Mouse (Mus musculus) cerebellum, adult 18-20 months (tissue): ENCODE results near the gene Fam186b.

Source experiments
- DNase-seq, 2 experiments: peaks; one replicate each; pipeline ENCODE4 v3.0.0; 2021

Gene Fam186b

GRCm38 (mm10) chr15:99295484-99295981 lies at the start of gene Fam186b:
Gene Fam186b, minus strand, starts transcription at chr15:99295888.
- peak; percentile 42 to 58 for DNase-seq

- no peak for DNase-seq
Measured at GRCm38 (mm10) chr15:99344961-99345360, 49.3 kb upstream of the Fam186b start.

- DNase-seq: no peak
Measured at GRCm38 (mm10) chr15:99344148-99344870, 48.6 kb upstream of the Fam186b start.

- DNase-seq: peak; percentile 16 to 27
Measured at GRCm38 (mm10) chr15:99343414-99344147, 47.9 kb upstream of the Fam186b start.

GRCm38 (mm10) chr15:99342194-99342981 lies 46.7 kb upstream of the Fam186b start:
- DNase-seq: no peak

- no peak for DNase-seq
Measured at GRCm38 (mm10) chr15:99341102-99341501, 45.4 kb upstream of the Fam186b start.

GRCm38 (mm10) chr15:99339669-99340068 lies 44.0 kb upstream of the Fam186b start:
- no peak for DNase-seq

- DNase-seq: no peak
Measured at GRCm38 (mm10) chr15:99338916-99339315, 43.2 kb upstream of the Fam186b start.

- DNase-seq: no peak
Measured at GRCm38 (mm10) chr15:99335801-99336320, 40.2 kb upstream of the Fam186b start.

- DNase-seq: no peak
Measured at GRCm38 (mm10) chr15:99334500-99334899, 38.8 kb upstream of the Fam186b start.

- no peak for DNase-seq
Measured at GRCm38 (mm10) chr15:99333676-99334065, 38.0 kb upstream of the Fam186b start.

GRCm38 (mm10) chr15:99332921-99333675 lies 37.4 kb upstream of the Fam186b start:
- no peak for DNase-seq

GRCm38 (mm10) chr15:99332111-99332510 lies 36.4 kb upstream of the Fam186b start:
- DNase-seq: no peak

GRCm38 (mm10) chr15:99331341-99331740 lies 35.7 kb upstream of the Fam186b start:
- no peak for DNase-seq

- no peak for DNase-seq
Measured at GRCm38 (mm10) chr15:99330324-99330723, 34.6 kb upstream of the Fam186b start.

- DNase-seq: no peak
Measured at GRCm38 (mm10) chr15:99328011-99328410, 32.3 kb upstream of the Fam186b start.

- DNase-seq: no peak
Measured at GRCm38 (mm10) chr15:99326959-99327358, 31.3 kb upstream of the Fam186b start.

GRCm38 (mm10) chr15:99326407-99326806 lies 30.7 kb upstream of the Fam186b start:
- DNase-seq: no peak

- DNase-seq: no peak
Measured at GRCm38 (mm10) chr15:99325598-99325997, 29.9 kb upstream of the Fam186b start.

GRCm38 (mm10) chr15:99324151-99324550 lies 28.5 kb upstream of the Fam186b start:
- DNase-seq: no peak

GRCm38 (mm10) chr15:99320978-99321377 lies 25.3 kb upstream of the Fam186b start:
- DNase-seq: no peak

GRCm38 (mm10) chr15:99320168-99320674 lies 24.5 kb upstream of the Fam186b start:
- DNase-seq: no peak
